ENCODE assay signal across 12 mouse cellular contexts in genomic region chr16:97209997-97210396, GRCm38 (mm10). TPM values are rescaled to one million over a fixed set of nuclear protein-coding genes. Genes with fewer than 3 reads are reported as not detected.
DNase-seq lines count a peak whose midpoint lies in the region; ATAC-seq lines count a peak whose summit lies in the region.
"Had no signal": no experiment of that assay in that cellular context is flagged by ENCODE, and none has a peak within 500 bp of the region (broad histone marks: within the 10 kb centered on the region; RNA-seq: fewer than 3 reads in every experiment).

No protein-coding gene starts in this region.

- H3K4me1 ChIP-seq in neural tube, embryonic 11.5 days (ENCODE audit: control insufficient read depth, insufficient read depth, low read length), result no peaks in the 10 kb centered on the region
- no peaks in the 10 kb centered on the region for H3K4me1 ChIP-seq in neural tube, embryonic 15.5 days
- H3K4me1 ChIP-seq in liver, embryonic 11.5 days (replicated peaks; ENCODE audit: control insufficient read depth, insufficient read depth, low read length), result no peaks in the 10 kb centered on the region

- H3K9ac ChIP-seq in neural tube, embryonic 11.5 days (ENCODE audit: low read length), result no peak overlapping the region
- H3K9ac ChIP-seq in neural tube, embryonic 15.5 days (replicated peaks), result no peak overlapping the region
- no peak overlapping the region for H3K9ac ChIP-seq in liver, embryonic 11.5 days (ENCODE audit: low read depth, low read length)

- ATAC-seq in neural tube, embryonic 11.5 days (ENCODE audit: insufficient read depth, low FRiP score, low TSS enrichment), result no peak
- ATAC-seq in neural tube, embryonic 15.5 days (ENCODE audit: low FRiP score), result no peak
- ATAC-seq in common myeloid progenitor, adult 5-6 weeks (replicated peaks; ENCODE audit: low read depth, poor library complexity, severe bottlenecking), result peak; percentile 64
- no peak for ATAC-seq in liver, embryonic 11.5 days (replicated peaks; ENCODE audit: low FRiP score)

- H3K36me3 ChIP-seq in neural tube, embryonic 11.5 days (ENCODE audit: control insufficient read depth, insufficient read depth, low read length), result no peaks in the 10 kb centered on the region
- H3K36me3 ChIP-seq in neural tube, embryonic 15.5 days, result no peaks in the 10 kb centered on the region
- no peaks in the 10 kb centered on the region for H3K36me3 ChIP-seq in liver, embryonic 11.5 days (ENCODE audit: control insufficient read depth, insufficient read depth, low read length)
- H3K36me3 ChIP-seq: G1E had no signal

- H3K27me3 ChIP-seq in neural tube, embryonic 11.5 days (ENCODE audit: control insufficient read depth, insufficient read depth, low read length), result no peaks in the 10 kb centered on the region
- H3K27me3 ChIP-seq in neural tube, embryonic 15.5 days (replicated peaks), result no peaks in the 10 kb centered on the region
- H3K27me3 ChIP-seq in liver, embryonic 11.5 days (replicated peaks; ENCODE audit: control insufficient read depth, insufficient read depth, low read length), result no peaks in the 10 kb centered on the region

- no peak overlapping the region for H3K4me3 ChIP-seq in neural tube, embryonic 11.5 days (ENCODE audit: low read depth, low read length)
- no peak overlapping the region for H3K4me3 ChIP-seq in neural tube, embryonic 15.5 days (replicated peaks)
- no peak overlapping the region for H3K4me3 ChIP-seq in liver, embryonic 11.5 days (ENCODE audit: low read depth, low read length)

- no peaks in the 10 kb centered on the region for H3K9me3 ChIP-seq in neural tube, embryonic 11.5 days (ENCODE audit: control insufficient read depth, low read length)
- H3K9me3 ChIP-seq in neural tube, embryonic 15.5 days (replicated peaks), result no peaks in the 10 kb centered on the region
- H3K9me3 ChIP-seq in liver, embryonic 11.5 days (ENCODE audit: control insufficient read depth, low read length), result no peaks in the 10 kb centered on the region

- WGBS in neural tube, embryonic 11.5 days, result 75% methylated on average over 5 of the region's 5 CpGs
- 41% methylated on average over 5 of the region's 5 CpGs for WGBS in neural tube, embryonic 15.5 days
- WGBS in liver, embryonic 11.5 days, result 73% methylated on average over 5 of the region's 5 CpGs

- peak; percentile 12 for DNase-seq in neural tube, embryonic 11.5 days (ENCODE audit: low spot score)
- peak; percentile 49 to 78 for DNase-seq in layer of hippocampus, postnatal 14 days (ENCODE audit: low spot score in 2 of 2)
- DNase-seq in right cerebral cortex, postnatal 36 days (ENCODE audit: low spot score in 2 of 2), result peak; percentile 71 to 81
- DNase-seq in T-cell, adult 2 months (ENCODE audit: low spot score), result no peak
- no peak for DNase-seq in heart, adult 11 months
- DNase-seq in liver, embryonic 11.5 days (ENCODE audit: low spot score), result no peak
- DNase-seq: kidney, adult 2 months; thymus, postnatal 4 days had no signal

- no peak overlapping the region for H3K27ac ChIP-seq in neural tube, embryonic 11.5 days (ENCODE audit: low read depth, low read length)
- no peak overlapping the region for H3K27ac ChIP-seq in neural tube, embryonic 15.5 days (replicated peaks)
- no peak overlapping the region for H3K27ac ChIP-seq in liver, embryonic 11.5 days (ENCODE audit: low read depth, low read length)

- H3K4me2 ChIP-seq in neural tube, embryonic 11.5 days (ENCODE audit: low read depth), result no peak overlapping the region
- H3K4me2 ChIP-seq in neural tube, embryonic 15.5 days, result no peak overlapping the region
- H3K4me2 ChIP-seq in liver, embryonic 11.5 days, result no peak overlapping the region

RNA-seq across cellular contexts. Expression of gene Dscam, which starts 39.4 kb away (rescaled TPM):
- polyA plus RNA-seq in neural tube, embryonic 11.5 days (2014; fragmentation: Nextera tagmentation; extraction: Ambion mirVana), result 1.4 and 1.5 TPM in 2 replicates
- 12.2 and 13.2 TPM in 2 replicates for polyA plus RNA-seq in neural tube, embryonic 15.5 days (2015; fragmentation: Nextera tagmentation; extraction: Ambion mirVana)
- total RNA-seq in common myeloid progenitor, adult 5-6 weeks (2017), result 0.41 TPM in 1 of 2 replicates, not detected in the other
- 10 to 100 TPM; 45.6 to 50.1 TPM for total RNA-seq in layer of hippocampus, postnatal 14 days (2021)
- 0.04 TPM in 2 replicates for polyA plus RNA-seq in liver, embryonic 11.5 days (2014; fragmentation: Nextera tagmentation; extraction: Ambion mirVana)
- polyA plus RNA-seq: G1E; lung, embryonic 16.5 days had no signal

Comparison
In these comparisons a context has a peak if more than half of its experiments do, and no peak if none do; other contexts are left out.
1. DNase-seq: peak in neural tube, embryonic 11.5 days (single experiment), layer of hippocampus, postnatal 14 days (2 of 2) and right cerebral cortex, postnatal 36 days (2 of 2); none in T-cell, adult 2 months (single experiment), heart, adult 11 months (single experiment) and liver, embryonic 11.5 days (single experiment).